Mouse (Mus musculus) heart, adult 2 months (tissue): ENCODE results near the gene Mctp1. TPM values are rescaled to one million over a fixed set of nuclear protein-coding genes. Genes with fewer than 3 reads are reported as not detected.
"Not testable (repeated sequence)": the region's sequence is repeated elsewhere in the genome, so short reads cannot be mapped to it uniquely, and the experiment has no call there.

Source experiments
- DNase-seq, 2 experiments: peaks; one replicate each; pipeline ENCODE4 v3.0.0; 2021
- H3K27ac ChIP-seq: fragments of 200-600 bp; 2 replicates; pipeline ENCODE4 v1.8.1; 2022
- H3K27me3 ChIP-seq: fragments of 200-500 bp; 2 replicates; pipeline ENCODE4 v1.6.1; 2012; ENCODE audit warnings: mild to moderate bottlenecking, low read length, inconsistent platforms, mixed read lengths; ENCODE audit not compliant: control insufficient read depth, insufficient read depth
- H3K36me3 ChIP-seq: fragments of 200-500 bp; 2 replicates; pipeline ENCODE4 v1.6.1; 2012; ENCODE audit warnings: low read length, inconsistent platforms; ENCODE audit not compliant: control insufficient read depth, insufficient read depth
- H3K4me1 ChIP-seq: fragments of 200-500 bp; 2 replicates; pipeline ENCODE4 v1.6.1; 2011; ENCODE audit warnings: low read length; ENCODE audit not compliant: control insufficient read depth, insufficient read depth
- H3K4me3 ChIP-seq: fragments of 200-600 bp; 2 replicates; pipeline ENCODE4 v1.8.1; 2022
- H3K79me2 ChIP-seq: fragments of 200-500 bp; replicated peaks from 2 replicates; pipeline ENCODE4 v1.6.1; 2012; ENCODE audit warnings: mild to moderate bottlenecking, inconsistent platforms, low read length, moderate library complexity, mixed read lengths; ENCODE audit not compliant: control insufficient read depth, insufficient read depth
- H3K9ac ChIP-seq: fragments of 200-500 bp; 2 replicates; pipeline ENCODE4 v1.6.1; 2012; ENCODE audit warnings: low read depth, mild to moderate bottlenecking, control low read depth, inconsistent platforms, low read length, mixed read lengths
- CTCF ChIP-seq: fragments of 200-600 bp; IDR thresholded peaks from 2 replicates; pipeline ENCODE4 v1.8.1; 2022; ENCODE audit warnings: antibody characterized with exemption, mild to moderate bottlenecking, moderate library complexity
- EP300 ChIP-seq: fragments of 200-500 bp; IDR thresholded peaks from 2 replicates; pipeline ENCODE4 v1.6.1; 2011; ENCODE audit warnings: low read depth, low read length, control low read depth; ENCODE audit not compliant: insufficient read depth
- POLR2A ChIP-seq: fragments of 200-500 bp; IDR thresholded peaks from 2 replicates; pipeline ENCODE4 v1.6.1; 2011; ENCODE audit warnings: mild to moderate bottlenecking, low read depth, low read length, control low read depth; ENCODE audit not compliant: insufficient read depth
- WGBS: fragments of 180-500 bp; shearing (Covaris S2); methylation state at CpG from one replicate; pipeline ENCODE4 v1.1.7; 2018; 5-methylcytosine and 5-hydroxymethylcytosine counted together
- intact Hi-C: fragments of 180-260 bp; cut with DNase I; formaldehyde crosslinking; loops from one replicate; pipeline ENCODE4 v1.15.1; 2025
- polyA plus RNA-seq: library from polyadenylated mRNA; depleted of rRNA; stranded (reverse); fragments of >200 nt; gene quantifications from 2 replicates; pipeline ENCODE4 v1.2.3, GENCODE M21; 2012
- total RNA-seq, 2 experiments: library from RNA; stranded (reverse); gene quantifications; 2 replicates each; pipeline ENCODE4 v1.2.3; 2021

Mctp1 gene
- total and polyA plus RNA-seq, 3 experiments = 0.43 to 4.3 (median 2.5) TPM

- TF ChIP-seq CTCF (no peak), EP300 (no peak), POLR2A (no peak)
- Histone ChIP-seq H3K79me2 (no peaks in the 10 kb centered on the region), H3K4me1 (no peaks in the 10 kb centered on the region), H3K36me3 (no peaks in the 10 kb centered on the region), H3K4me3 (no peak overlapping the region), H3K27me3 (no peaks in the 10 kb centered on the region), H3K27ac (no peak overlapping the region), H3K9ac (no peak overlapping the region)
- intact Hi-C loops = no loop called here
- no peak for DNase-seq
Observed at GRCm38 (mm10) chr13:76967588-76967987, 583.3 kb downstream of the Mctp1 start.

- intact Hi-C loops = no loop called here
Observed at GRCm38 (mm10) chr13:76969386-76969785, 585.1 kb downstream of the Mctp1 start.

GRCm38 (mm10) chr13:76971046-76971445, 586.7 kb downstream of the Mctp1 start:
- 89% methylated on average over 3 of the region's 3 CpGs for WGBS
- H3K79me2 ChIP-seq, H3K27me3 ChIP-seq, H3K27ac ChIP-seq, H3K4me1 ChIP-seq, H3K9ac ChIP-seq, DNase-seq, intact Hi-C loops, H3K4me3 ChIP-seq, H3K36me3 ChIP-seq: not testable (repeated sequence)

More at GRCm38 (mm10) chr13:76969386-76969785, 585.1 kb downstream of the Mctp1 start:
- H3K27ac ChIP-seq = no peak overlapping the region
- no peak overlapping the region for H3K4me3 ChIP-seq
- TF ChIP-seq EP300 (no peak), CTCF (peak; percentile 83), POLR2A (no peak)
- H3K4me1 ChIP-seq = no peaks in the 10 kb centered on the region
- H3K27me3 ChIP-seq = no peaks in the 10 kb centered on the region
- H3K79me2 ChIP-seq = no peaks in the 10 kb centered on the region
- WGBS = 3% methylated on average over 2 of the region's 2 CpGs
- no peak for DNase-seq
- H3K9ac ChIP-seq = no peak overlapping the region
- no peaks in the 10 kb centered on the region for H3K36me3 ChIP-seq

GRCm38 (mm10) chr13:77002628-77003027, 618.3 kb downstream of the Mctp1 start:
- no peak overlapping the region for H3K27ac ChIP-seq
- no peaks in the 10 kb centered on the region for H3K36me3 ChIP-seq
- 61% methylated on average over 3 of the region's 3 CpGs for WGBS
- no peak overlapping the region for H3K9ac ChIP-seq
- TF ChIP-seq POLR2A = no peak
- no peak for TF ChIP-seq EP300
- TF ChIP-seq CTCF = no peak
- H3K27me3 ChIP-seq = no peaks in the 10 kb centered on the region
- H3K79me2 ChIP-seq = no peaks in the 10 kb centered on the region
- H3K4me1 ChIP-seq = no peaks in the 10 kb centered on the region
- intact Hi-C loops = no loop called here
- no peak overlapping the region for H3K4me3 ChIP-seq
- no peak for DNase-seq

GRCm38 (mm10) chr13:77003684-77004083, 619.3 kb downstream of the Mctp1 start:
- intact Hi-C loops = no loop called here
- WGBS = 98% methylated on average over 1 of the region's 1 CpGs
- H3K4me3 ChIP-seq = no peak overlapping the region

GRCm38 (mm10) chr13:77018851-77019250, 634.5 kb downstream of the Mctp1 start:
- Histone ChIP-seq H3K9ac (no peak overlapping the region), H3K79me2 (no peaks in the 10 kb centered on the region), H3K36me3 (no peaks in the 10 kb centered on the region), H3K27me3 (no peaks in the 10 kb centered on the region), H3K27ac (no peak overlapping the region), H3K4me3 (no peak overlapping the region), H3K4me1 (no peaks in the 10 kb centered on the region)
- WGBS = 73% methylated on average over 2 of the region's 2 CpGs
- TF ChIP-seq CTCF (no peak), POLR2A (no peak), EP300 (no peak)
- no peak for DNase-seq
- intact Hi-C loops = no loop called here

More at GRCm38 (mm10) chr13:77003684-77004083, 619.3 kb downstream of the Mctp1 start:
- H3K4me1 ChIP-seq = no peaks in the 10 kb centered on the region
- no peak for TF ChIP-seq EP300
- TF ChIP-seq POLR2A = no peak
- TF ChIP-seq CTCF = no peak
- no peaks in the 10 kb centered on the region for H3K79me2 ChIP-seq
- H3K27me3 ChIP-seq = no peaks in the 10 kb centered on the region
- no peak overlapping the region for H3K27ac ChIP-seq
- H3K9ac ChIP-seq = no peak overlapping the region
- no peak for DNase-seq
- H3K36me3 ChIP-seq = no peaks in the 10 kb centered on the region
